Mouse (Mus musculus) spleen, postnatal 4 days (tissue): ENCODE measurements around the gene 9330161L09Rik.
A peak's percentile ranks its signal among the peaks of the same experiment; 100 is the strongest.

Experiments
- DNase-seq, 2 experiments: peaks; one replicate each; pipeline ENCODE4 v3.0.0; 2022; ENCODE audit warnings: low spot score in 2 of 2

Gene 9330161L09Rik

GRCm38 (mm10) chr12:103389348-103389727 is 18.3 kb downstream of the 9330161L09Rik start:
- DNase-seq, result no peak

- DNase-seq, result peak; percentile 95 to 96
These were observed 18.9 kb downstream of the 9330161L09Rik start, which contains the start of gene Otub2 for GRCm38 (mm10) chr12:103388505-103389347. Otub2 (plus strand) TSS chr12:103388682.

- DNase-seq, result no peak
These were observed 27.4 kb downstream of the 9330161L09Rik start for GRCm38 (mm10) chr12:103380226-103380625.

- DNase-seq, result no peak
These were observed 30.8 kb downstream of the 9330161L09Rik start for GRCm38 (mm10) chr12:103376774-103377173.

- DNase-seq, result no peak
These were observed 31.5 kb downstream of the 9330161L09Rik start for GRCm38 (mm10) chr12:103376124-103376523.

GRCm38 (mm10) chr12:103373530-103374236 is 33.9 kb downstream of the 9330161L09Rik start:
- no peak for DNase-seq

GRCm38 (mm10) chr12:103371711-103372110 is 35.9 kb downstream of the 9330161L09Rik start:
- DNase-seq, result peak; percentile 66 to 84

GRCm38 (mm10) chr12:103370861-103371260 is 36.8 kb downstream of the 9330161L09Rik start:
- DNase-seq, result no peak

GRCm38 (mm10) chr12:103368777-103369176 is 38.8 kb downstream of the 9330161L09Rik start:
- DNase-seq, result no peak

GRCm38 (mm10) chr12:103368326-103368669 is 39.3 kb downstream of the 9330161L09Rik start:
- no peak for DNase-seq

- DNase-seq, result peak; percentile 70 to 90
These were observed 39.8 kb downstream of the 9330161L09Rik start for GRCm38 (mm10) chr12:103367620-103368325.

- no peak for DNase-seq
These were observed 40.4 kb downstream of the 9330161L09Rik start for GRCm38 (mm10) chr12:103367171-103367570.

- no peak for DNase-seq
These were observed 45.3 kb downstream of the 9330161L09Rik start for GRCm38 (mm10) chr12:103362336-103362735.

- no peak for DNase-seq
These were observed 45.9 kb downstream of the 9330161L09Rik start for GRCm38 (mm10) chr12:103361539-103362307.

- DNase-seq, result no peak
These were observed 46.8 kb downstream of the 9330161L09Rik start for GRCm38 (mm10) chr12:103360812-103361211.

GRCm38 (mm10) chr12:103358951-103359801 is 48.4 kb downstream of the 9330161L09Rik start:
- peak in 1 of 2 experiments; percentile 39 for DNase-seq

- no peak for DNase-seq
These were observed 49.4 kb downstream of the 9330161L09Rik start for GRCm38 (mm10) chr12:103358216-103358615.
